Mouse (Mus musculus) right cerebral cortex, adult 18-20 months (tissue): ENCODE results near the gene Auts2.
A peak's percentile ranks its signal among the peaks of the same experiment; 100 is the strongest.

ENCODE experiments used
- DNase-seq: peaks from one replicate; pipeline ENCODE4 v3.0.0; 2022; ENCODE audit warnings: mixed read lengths

The Auts2 gene

DNA sequence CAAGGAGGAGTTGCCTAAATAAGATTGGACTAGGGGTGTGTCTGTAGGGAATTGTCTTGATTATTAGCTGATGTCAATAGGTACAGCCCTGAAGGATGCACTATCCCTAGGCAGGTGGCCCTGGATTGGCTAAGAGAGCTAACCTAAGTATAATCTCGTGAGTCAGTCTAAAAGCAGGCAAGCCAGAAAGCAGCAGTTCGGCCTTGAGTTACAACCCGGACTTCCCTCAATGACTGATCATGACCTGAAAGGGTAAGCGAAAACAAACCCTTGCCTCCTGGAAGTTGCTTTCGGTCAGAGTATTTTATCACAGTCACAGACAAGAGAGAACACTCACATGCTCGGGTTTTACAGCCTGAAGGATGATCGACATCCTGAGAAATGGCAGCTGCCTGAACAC is 998.8 kb downstream of the Auts2 start:
- DNase-seq: no peak

DNA sequence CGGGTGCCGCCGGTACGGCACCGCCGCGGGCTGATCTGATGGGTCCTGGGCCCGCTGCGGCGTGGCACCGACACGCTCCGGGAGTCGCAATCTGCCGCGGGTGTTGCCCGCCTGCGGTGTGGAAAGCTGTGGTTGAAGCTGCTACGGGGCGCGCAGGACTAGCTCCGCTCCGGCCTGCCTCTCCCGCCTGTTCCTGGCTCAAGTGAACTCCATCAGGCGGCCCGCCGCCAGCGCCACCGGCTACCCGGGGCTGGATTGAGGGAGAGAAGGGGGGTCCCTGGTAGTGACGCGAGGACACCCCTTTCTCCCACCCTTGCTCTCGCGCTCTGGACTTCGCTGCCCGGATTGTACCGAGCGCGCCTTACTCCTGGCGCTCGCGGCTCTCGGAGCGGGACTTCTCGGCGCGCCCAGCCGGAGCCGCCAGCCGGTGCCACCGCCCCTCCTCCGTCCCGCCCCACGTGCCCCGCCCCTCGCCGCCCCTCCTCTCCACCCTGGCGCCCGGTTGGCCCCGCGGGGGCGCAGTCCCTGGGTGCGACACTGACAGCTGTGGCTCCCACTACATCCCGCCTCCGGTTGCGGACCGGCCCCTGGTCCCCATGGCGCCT is 1004.7 kb downstream of the Auts2 start:
- DNase-seq: peak; percentile 77

DNA sequence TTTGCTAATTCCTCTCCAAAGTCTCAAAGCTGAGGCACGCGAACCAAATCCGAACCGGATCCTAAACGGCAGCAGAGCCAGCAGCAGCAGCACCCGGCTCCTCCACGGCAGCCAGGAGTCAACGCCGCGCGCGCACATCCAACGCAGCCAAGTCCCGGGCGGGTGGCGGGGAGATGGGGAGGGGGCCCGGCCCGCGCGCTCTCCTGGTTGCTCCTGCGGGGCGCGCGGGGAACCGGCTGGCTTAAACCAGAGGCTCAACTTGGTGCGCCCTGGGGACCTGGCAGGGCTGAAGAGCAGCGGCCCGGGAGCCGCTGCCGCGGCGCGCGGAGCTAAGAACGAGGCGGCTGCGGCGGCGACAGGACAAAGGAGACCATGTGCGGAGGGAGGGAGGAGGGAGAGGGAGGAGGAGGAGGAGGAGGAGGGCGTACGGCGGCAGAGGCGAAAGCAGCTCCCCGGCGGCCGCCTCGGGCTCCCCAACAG is 1005.3 kb downstream of the Auts2 start:
- peak; percentile 56 for DNase-seq

DNA sequence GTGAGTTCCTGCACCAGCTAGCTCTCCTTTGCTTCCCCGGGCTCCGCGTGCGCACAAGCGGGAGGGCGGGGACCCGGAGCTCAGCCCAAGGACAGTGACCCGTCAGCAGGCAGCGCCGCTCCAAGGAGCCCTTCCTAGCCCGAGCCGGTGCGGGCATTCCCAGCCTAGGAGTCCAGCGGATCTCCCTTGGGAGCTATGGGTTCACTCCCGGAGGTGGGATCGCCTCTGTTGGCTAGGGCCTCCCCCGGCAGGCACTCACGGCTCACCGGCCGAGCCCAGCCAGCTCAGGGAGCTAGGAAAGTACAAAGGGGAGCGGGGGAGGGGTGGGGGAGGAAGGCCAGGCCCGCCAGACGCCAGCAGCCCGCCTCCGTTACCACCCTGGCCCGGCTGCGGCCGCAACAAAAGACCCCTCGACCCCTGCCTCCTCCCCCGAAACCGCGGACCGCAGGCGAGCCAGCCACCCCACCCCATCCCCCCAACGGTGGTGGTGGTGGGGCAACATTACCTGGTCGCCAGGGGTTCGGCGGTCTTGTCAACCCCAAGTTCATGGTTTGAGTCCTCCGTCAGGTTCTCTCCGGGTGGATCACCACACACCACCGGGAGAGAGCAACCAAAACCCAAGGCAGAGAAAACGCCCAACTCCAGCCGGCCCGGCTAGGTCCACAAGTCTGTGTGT is 1005.9 kb downstream of the Auts2 start:
- peak; percentile 52 for DNase-seq

DNA sequence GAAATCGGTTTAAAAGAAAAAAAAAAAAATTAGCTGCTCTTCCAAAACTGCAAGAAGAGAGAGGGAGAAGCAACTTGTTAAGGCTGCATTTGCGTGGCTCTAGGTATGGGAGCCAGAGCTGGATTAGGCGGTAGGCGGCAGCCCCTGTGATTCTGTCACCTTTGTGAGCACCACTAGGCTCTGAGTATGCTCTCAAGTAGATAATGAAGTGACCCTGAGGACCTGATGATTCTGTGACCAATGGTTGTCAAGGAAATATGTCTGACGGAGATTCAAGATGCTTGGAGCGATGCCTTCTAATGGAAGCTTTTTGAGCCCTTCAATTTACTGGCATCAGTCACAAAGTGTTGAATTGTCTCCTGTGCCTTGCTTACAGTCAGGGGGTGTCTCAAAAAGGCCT is 1007.4 kb downstream of the Auts2 start:
- DNase-seq: no peak

DNA sequence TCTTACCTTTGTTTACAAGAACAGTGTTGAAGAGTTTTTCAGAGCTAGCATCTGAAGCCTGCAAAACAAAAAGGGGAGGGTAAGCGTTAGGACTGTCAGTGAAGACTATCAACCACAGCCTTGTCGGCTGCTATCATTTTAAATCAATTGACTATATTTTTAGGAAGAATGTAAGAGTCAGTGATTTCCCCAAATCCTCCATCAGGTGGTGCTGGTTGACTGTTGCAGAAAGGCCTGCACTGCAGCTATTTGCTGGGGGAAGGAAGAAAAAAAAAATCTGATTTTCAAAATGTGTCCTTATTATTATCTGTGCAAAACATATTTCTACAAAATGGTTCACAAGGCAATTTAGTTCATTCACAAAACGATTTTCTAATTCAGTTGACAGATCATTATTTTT is 1009.3 kb downstream of the Auts2 start:
- peak; percentile 48 for DNase-seq

DNA sequence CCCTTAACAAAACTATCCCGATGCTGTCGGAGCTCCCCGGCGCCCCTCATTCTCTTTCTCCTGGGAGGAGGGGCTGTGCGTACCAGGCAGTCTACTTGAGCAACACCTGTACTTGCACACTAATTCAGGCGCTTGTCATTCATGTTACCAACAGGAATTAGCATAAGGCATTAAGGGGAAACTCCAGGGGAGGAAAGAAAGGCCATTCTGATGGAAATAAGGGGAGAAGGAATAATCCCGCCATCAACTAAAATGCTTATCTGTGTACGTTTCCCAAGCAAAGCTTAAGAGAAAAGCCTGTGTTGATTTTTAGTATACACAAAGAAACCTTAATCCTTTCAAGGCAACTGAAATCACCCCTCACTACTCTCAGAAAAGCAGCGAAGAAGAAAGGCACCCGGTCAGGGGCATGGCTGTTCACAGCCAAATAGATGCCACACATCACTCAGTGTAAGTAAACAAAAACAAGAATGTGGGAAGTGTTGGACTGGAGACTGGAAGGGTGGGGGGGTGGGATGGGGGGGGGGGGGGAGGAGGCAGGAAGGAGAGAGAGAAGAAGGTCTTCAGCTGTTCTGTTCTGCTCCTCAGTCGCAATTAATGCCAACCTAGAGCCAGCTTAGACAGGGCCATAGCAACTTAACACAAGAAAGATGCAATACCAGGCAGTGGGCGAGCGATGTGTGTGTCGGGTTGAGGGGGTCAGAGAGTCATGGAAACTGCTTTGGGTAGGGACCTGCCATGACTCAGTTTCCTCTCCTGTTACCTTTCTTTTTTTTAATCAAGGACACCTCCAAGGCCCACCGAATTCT is 1011.2 kb downstream of the Auts2 start:
- DNase-seq: no peak

DNA sequence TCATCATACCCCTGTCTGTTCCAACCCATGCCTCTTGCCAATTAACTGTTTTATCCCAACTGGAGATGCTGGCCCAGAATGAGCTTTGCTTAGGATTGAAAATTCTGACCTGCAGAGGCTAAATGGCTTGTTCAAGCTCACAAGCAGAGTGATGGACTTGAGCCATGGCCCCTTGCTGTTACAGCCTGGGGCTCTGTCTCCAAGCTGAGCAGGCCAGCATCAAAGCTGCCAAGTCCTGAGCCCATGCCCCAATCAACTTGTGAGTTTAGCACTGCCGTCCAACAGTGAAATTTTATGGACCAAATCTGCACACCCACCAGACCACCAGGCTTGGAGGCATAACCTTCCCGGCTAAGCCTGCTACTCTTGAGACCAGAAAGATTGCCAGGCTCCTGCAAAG is 1012.3 kb downstream of the Auts2 start:
- peak; percentile 15 for DNase-seq

DNA sequence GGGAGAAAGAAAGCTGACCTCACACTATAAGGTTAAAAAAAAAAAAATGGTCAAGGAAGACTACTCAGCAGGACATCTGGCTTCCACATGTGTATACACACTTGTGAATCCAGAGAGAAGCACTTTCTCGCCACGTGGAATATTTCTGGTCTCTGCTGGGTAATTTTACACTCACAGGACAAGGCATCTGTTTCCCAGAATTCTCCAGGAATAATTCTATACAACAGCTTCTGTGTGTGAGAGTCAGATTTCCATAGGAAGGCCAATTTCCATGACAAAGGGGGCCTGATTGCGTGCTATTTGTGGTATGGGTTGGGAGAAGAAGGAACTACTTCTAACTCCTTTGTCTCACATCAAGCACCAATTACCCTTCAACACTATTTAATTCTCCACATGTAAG is 1016.5 kb downstream of the Auts2 start:
- no peak for DNase-seq

DNA sequence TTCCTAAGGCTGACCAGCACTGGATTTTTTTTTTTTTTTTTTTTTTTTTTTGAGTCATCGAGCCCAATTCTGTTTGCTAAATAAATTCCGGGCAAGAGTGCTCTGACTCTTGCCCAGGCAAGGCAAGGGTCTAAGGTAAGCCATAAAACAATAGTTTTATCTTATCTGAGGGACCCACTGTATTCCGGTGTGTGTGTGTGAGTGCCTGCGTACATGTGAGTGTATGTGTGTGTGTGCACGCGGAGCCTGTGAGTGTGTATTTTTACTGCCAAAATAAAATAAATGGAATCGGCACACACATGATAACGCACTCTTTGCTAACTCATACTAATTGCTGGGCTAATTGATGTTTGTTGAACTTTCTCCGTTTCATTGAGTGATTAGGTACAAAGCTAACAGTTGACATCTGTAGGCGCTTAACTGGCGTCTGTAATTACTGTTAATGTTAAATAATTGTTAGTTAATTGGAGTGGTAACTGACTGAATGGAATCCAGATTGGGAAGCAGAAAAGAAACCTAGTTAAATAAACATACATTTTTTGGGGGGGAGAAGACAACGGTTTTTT is 1018.2 kb downstream of the Auts2 start:
- no peak for DNase-seq

DNA sequence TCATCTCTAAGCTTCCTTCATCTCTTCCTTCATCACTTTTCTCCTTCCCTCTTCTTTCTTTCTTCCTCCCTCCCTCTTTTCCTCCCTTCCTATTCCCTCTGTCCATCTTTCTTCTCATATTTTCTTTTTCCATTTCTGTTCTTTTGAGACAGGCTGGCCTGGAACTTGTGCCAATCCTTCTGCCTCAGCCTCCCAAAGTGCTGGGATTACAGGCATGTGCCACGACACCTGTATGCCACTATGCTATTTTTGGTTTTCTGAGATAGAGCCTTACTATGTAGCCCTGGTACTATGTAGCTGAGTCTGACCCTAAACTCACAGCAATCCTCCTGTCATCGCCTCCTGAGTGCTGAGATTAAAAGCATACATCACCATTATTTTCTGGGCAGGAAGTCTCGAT is 1023.6 kb downstream of the Auts2 start:
- DNase-seq: no peak

DNA sequence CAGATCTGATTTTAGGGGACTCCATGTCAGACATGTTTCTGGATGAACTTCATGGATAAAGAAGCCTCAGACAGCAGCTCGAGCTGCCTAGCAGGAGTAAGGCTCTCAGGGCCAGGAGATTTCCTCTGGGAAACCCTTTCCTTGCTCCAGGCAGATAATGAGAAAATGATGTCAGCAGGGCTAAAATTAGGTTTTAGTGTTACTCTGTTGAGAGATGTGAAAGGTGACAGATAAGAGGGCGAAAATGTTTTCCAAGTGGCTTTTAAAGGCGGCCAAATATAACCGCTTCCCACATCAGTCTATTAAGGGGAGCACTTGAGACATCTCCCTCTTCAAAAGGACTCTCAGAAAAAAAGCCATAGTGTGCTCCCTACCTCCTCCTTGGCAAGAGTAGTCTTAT is 1025.5 kb downstream of the Auts2 start:
- no peak for DNase-seq

DNA sequence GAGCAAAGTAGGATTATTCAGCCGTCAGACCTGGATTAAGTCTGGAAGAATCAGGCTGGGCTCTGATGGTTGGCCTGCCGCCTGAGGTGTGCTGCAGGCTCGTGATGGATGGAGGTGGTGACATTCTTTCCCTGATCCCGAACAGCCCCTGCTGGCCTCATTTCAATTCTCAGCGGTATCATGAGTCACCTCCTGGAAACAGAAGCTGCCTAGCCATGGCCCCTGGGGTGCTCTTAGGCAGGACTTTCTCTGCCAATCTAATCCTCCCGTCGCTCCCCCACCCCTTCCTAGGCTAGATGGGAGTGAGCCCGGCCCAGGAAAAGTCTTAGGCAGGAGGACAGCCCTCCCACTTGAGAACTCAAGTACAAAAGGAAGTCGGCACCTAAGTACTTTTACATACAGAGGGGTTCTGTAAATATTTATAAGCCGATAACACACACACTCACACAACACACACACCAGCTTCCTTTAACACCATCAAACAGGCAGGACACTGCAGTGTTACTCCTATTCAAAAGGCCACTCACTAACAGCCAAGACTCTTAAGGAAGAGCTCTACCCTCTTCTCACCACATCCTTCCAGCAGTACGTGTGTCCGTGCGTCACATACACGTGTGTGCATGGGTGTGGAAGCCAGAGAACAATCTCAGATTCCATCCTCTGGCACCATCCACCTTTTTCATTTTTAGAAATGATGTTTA is 1027.3 kb downstream of the Auts2 start:
- DNase-seq: no peak

DNA sequence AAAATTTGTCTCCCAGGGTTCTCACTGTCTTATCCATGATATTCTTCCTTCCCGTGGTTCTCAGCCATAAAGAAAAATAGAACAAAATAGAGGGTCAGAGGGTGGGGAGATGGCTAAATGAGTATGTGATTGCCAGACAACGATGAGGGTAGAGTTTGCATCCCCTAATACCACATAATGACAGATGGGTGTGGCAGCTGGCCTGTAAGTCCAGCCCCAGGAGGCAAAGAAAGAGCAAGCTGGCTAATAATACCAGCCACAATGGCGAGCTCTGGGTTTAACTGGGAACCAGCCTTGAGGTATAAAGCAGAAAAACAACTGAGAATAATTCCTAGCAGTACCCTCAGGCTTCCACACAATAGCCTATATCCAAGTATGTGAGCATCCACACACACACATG is 1029.4 kb downstream of the Auts2 start:
- DNase-seq: no peak

DNA sequence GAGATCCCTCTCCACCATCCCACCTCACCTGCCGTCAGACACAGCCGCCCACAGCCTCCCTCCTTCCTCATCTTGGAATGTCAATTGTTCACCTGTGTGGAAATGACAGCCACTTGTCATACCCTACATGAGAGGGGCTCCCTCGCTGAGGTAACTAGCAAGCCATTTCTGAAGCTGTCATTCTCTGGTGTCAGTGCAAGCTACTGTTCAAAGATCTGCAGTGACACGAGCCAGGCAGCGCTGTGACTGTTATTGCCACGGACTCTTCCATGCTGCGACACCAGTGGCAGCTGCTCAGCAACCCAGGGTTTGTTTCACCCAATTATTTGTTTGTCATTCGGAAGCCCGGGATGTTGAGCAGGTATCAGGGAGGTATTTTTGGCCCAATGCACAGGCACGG is 1030.5 kb downstream of the Auts2 start:
- no peak for DNase-seq

DNA sequence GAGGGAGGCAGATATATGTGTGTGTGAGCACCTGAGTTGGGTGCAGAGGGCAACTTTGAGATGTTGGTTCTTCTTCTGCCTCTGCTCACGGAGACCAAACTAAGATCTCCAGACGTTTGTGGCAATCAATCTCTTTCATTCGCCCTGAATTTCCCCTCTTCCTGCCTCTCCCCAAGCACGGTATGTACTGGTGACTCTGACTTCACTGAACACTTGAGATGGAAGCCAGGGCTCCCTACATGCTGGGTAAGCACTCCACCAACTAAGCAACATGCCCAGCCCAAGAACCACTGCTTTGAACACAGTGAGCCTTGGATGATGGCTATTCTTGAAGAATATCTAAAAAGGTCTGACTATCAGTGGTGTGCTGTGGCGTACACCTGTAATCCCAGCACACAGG is 1032.5 kb downstream of the Auts2 start:
- DNase-seq: no peak

DNA sequence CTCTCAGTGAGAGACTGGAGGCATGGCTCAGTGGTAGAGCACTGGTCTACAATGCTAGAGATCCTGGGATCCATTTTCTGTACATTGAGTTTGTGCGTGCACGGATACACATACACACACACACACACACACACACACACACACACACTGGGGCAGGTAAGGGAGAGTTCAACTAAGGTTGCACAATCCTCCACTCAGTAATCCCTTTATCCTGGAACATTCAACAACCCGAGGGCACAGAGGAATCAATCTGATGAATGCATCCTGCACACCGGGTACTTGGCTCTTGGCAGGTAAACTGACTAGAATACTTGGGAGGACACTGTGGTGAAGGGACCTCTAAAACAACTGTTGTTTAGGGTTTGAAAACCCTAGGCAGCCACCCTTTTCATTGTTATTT is 1033.8 kb downstream of the Auts2 start:
- no peak for DNase-seq

DNA sequence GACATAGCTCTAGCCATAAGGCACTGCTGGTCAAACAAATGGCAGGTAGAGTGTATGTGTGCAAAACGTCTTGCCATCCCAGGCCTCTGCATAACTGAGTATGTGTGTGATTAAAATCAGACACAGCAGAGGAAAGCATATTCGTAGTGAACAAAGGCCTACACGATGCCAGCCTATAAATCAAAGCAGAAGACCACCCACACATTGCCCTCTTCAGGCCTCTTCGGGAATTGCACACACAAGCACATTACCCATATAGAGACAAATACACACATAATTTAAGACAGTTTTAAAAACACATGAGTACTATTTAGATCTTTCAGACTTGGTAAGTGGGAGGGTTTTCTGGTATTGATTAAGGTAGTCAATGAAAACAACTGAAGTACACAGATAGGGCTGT is 1044.3 kb downstream of the Auts2 start:
- DNase-seq: no peak

DNA sequence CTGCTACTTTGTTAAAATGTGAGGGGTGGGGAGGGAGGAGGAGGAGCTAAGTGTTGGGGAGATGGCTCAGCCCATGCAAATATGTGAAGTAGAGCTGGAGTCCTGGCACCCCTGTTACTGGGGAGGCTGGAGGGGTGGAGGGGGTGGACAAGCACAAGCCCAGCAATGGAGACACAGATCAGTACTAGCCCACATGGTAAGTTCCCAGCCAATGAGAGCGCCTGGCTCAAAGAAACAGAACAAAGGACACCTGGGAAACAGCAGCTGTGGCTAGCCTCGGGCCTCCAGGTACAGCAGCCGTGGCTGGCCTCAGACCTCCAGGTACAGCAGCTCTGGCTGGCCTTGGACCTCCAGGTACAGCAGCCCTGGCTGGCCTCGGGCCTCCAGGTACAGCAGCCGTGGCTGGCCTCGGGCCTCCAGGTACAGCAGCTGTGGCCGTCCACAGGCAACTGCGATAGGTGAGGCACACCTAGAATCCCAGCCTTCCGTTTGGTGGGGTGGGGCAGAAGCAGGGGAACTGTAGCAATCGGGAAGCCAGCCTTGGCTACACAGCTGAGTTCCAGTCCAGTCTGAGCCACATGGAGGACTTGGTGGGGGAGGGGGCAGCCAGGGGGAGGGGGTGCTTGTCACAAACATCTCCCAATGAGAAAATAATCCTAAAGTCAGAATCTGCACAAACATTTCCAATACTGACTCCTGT is 1046.5 kb downstream of the Auts2 start:
- DNase-seq: no peak

DNA sequence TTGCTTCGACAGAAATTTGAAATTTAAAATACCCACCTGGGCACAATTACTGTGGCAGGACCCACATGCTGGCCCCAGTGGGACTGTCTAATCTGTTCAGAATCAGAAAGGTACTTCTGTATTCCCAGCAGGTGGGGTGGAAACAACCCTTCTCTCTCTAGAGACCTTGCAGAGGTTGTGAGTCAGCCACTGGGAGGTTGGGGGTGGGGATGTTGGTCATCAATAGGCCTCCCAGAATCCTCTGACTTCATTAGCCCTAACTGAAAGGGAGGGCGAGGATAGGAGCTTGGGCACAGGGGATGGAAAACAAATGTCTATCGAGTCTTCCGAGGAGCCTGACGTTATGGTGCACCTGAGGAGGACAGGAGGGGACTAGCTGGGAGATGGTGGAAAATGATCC is 1048.6 kb downstream of the Auts2 start:
- DNase-seq: no peak

DNA sequence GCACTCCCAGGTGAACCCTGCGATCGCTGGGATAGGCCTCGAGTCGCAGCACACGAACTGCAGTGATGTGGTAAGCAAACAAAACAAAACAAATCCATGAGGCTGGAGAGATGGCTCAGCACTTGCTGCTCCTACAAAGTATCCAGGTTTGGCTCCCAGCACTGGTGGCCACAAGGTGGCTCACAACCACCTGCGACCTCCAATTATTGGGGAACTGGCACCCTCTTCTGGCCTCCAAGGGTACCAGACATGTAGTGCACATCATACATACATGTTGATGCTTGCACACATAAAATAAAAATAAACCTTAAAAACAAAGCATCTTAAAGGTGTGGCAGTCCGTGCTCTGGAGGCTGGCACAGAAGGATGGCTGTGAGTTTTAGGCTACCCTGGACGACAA is 1050.6 kb downstream of the Auts2 start:
- no peak for DNase-seq

DNA sequence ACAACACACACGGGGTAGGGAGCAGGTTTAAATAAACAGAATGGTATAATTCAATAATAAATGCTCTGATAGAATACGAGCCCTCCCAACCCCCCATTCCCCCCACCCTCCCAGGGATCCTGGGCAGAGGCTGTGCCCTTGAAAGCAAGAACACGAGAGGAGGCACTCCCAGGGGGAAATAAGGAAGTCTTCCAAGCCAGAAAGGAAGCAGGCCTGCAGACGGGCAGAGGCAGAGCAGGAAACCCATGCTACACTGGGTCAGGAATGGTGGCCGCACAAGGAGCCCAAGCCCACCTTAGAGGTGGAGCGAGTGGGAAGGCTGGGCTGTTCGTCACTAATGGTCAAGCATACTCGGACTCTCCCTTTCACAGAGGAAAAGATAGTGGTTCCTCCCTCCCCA is 1051.3 kb downstream of the Auts2 start:
- DNase-seq: no peak

DNA sequence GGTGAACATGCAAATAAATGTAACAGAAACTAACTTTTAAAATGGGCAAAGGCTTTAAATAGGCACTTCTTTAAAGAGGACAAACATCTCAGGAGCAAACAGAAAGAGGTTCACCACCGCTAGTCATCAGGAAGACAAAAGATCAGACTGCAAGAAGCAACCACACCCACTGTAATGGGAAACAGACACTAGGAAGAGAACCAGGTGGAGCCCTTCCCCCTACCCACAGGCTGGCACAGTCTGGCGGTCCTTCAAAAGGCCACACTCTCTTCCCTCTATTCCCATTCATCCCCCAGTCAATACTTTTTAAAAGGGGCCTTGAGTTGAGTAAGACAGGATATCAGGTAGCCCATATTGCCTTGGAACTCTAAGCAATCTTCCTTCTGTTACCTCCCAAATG is 1052.3 kb downstream of the Auts2 start:
- no peak for DNase-seq
